Mouse (Mus musculus) testis, postnatal 14 days (tissue): ENCODE data around the gene Olfr1402.

ENCODE experiments used
- DNase-seq: peaks from one replicate; pipeline ENCODE4 v3.0.0; 2021; ENCODE audit warnings: low spot score

Olfr1402 gene

DNA sequence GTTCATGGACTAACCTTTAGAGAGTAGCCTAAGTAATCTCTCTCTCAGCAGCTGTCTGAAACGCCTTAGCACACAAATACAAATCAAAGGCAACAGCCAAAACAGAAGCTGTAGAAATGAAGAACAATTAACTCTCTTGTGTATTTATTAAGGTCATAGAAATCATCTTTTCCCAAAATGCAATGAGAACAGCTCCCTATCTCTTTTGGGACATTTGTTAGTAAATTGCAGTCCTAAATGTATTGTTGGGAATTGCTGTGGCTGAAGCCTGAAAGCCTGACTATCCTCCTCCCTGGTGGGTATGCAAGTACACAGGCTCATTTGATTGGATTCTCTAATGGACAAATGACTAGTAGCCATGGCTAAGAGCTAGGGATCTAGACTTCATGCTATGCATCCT is at the start of gene Olfr1402:
Gene Olfr1402, minus strand, starts transcription at position 101 of the 400 bp plus-strand sequence.
- no peak for DNase-seq

DNA sequence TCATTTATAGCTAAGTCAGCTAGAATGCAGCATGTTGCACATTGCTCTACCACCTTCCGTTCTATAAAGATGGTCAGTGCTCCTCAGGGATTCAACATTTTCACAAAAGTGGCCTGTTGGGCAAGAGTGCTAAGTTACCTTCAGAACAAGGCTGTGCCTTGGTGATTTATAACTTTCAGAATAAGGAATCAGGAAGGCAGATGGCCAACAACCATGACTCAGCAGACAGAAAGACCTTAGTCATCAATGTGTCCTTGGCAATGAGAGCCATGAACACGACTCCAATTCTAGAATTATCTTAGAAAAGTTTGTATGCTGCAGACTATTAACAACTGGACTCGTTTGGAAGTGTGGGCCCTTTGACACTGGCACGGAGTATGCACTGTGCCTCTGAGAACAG is 33.5 kb upstream of the Olfr1402 start:
- no peak for DNase-seq

DNA sequence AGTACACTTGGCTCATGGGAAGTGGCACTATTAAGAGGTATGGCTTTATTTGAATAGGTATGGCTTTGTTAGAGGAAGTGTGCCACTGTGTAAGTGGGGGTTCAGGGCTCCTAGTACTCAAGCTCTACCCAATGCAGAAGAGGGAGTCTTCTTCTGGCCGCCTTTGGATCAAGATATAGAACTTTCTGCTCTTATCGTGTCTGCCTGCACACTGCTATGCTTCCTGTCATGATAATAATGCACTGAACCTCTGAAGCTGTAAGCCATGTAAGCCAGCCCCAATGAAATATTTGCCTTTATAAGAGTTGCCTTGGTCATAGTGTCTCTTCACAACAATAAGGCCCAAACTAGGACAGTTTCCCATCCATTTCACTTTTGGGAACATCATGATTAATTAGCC is 16.8 kb upstream of the Olfr1402 start:
- no peak for DNase-seq

DNA sequence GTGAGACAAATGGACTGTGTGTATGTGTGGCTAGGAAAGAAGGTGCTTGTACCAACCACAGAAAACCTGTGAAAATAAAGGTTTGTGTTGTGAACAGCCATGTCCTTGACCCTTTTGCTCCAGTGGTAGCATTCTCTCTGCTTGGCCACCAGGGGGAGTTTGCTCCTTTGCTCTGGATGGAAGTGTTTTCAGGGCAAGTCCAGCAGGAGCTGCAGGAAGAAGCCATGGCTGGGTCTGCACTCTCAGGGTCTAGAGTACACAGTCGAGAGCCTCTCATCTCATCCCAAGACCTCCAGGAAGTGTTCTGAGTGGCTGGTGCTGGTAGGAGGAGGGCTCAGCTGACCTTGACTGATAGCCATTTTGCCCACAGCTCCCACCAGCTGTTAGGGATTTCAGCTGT is 27.5 kb downstream of the Olfr1402 start:
- DNase-seq, result peak; percentile 21

DNA sequence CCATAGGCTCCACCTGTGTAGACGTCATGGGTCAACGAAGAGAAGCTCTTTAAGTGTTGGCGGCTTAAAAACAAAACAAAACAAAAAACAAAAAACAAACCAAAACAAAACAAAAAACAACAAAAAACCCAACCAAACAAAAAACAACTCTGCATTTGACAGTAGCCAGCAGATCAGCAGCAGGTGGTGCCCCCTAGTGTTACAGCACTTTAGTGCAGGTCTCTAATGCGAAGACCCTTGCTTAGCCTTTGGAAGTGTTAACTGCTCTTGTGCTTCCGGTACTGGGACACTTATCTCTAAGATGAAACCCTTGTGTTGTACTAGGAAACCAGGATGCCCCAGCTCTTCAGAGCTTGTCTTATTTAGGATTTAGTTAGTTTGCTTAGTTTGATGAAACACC is 28.7 kb downstream of the Olfr1402 start:
- peak; percentile 12 for DNase-seq

DNA sequence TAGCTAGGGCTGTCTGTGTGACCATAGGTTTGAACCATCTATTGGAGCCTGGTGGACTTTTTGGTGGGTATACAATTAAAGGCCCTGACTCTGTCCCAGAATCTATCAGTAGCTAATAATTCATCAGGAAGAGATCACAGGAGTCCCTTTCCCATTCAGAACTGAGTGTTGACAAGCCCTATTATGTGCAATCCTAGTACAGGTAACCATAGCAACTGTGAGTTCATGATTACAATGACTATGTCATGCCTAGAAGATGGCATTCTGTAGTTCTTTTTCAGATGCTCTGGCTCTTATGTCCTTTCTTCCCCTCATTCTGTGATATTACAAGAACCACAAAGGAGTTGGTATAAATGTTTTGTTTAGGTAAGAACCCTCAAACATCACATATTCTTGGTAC is 51.4 kb downstream of the Olfr1402 start:
- DNase-seq, result no peak

DNA sequence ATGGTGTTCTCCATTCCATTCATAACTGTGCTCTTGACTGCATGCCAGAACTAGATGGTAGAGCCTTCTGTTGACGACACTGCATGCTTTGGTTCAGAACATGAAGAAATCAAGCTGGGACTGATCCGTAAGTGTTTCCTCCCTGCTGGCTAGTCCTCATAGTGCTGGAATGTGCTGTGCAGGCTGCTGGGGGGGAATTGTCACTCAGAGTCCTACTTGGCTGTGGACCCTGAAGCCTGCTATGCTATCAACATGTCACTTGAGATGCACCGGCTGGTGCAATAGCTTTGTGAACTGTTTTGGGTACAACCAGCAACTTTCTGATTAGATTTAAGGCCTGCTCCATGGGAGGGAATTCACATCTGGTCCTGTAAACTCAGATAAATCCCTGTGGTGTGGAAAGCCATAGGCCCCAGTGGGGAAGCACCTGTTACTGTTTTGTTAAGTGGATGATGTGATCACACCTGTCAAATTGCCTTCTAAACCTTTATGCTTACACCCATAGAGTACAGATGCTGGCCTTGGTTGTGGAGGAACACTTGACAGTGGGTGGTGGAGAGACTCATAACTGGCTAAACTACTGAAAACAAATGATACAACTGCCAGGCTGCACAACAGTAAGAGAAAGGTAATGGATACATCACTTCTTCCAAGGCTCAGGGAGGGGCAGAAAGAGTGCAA is 58.3 kb downstream of the Olfr1402 start:
- DNase-seq, result peak; percentile 10

DNA sequence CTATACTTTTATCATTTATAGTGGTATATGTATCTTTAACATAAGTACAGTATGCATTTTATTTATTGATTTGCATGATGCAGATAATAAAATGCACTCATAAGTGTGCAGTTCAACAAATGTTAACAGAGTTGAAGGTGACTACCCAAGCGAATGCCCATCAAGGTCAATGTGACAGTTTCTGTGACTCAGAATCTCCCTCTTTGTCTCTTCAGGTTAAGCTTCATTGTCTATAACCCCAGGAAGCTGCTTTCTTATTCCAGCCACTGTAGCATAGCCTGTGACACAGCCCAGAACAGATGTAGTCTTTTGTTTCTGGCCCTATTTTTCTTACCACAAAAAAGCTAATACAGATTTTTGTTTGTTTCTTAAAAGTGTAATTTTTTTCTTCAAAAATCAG is 63.4 kb downstream of the Olfr1402 start:
- DNase-seq, result no peak
